ENCODE assay signal across 9 mouse cellular contexts in the genomic region with DNA sequence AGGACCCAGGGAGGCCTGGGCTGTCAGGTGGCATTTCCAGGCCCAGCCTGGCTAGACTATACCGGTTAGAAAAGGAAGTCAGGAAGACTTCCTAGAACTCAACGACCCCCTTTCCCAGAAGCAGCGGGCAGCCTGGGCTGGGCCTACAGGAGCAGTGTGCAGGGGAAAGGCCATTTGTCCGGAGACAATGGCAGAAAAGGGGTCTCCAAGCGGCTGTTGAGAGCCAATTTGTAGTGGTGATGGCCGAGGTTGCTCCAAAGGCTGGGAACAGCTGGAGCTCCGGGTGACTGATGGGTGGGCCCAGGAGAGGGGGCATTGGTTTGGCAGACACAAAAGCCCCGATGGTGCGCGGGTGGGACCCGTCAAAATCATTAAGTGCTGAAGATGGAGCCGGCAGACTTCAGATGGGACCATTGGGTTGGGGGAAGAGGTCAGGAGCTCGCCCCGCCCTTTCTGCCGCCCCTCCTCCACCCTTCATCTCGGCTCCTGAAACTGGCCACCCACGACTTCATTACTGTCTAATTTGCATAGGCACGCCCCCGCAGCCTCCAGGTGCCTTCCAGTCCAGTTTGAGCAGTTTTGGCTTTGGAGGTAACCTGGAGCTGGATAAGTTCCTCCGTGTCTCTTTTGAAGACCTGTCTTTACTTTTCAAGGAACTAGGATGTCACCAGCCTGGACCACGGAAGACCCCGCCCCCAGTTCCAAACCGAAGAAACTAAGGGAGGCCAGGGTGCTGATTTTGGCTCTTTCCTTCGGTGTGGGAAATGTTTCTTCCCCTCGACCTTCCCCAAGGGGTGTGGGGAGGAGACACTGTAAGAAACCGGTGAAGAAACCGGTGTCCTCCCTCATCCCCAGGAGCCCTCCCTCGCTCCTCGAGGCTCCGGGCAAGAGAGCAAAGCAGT. TPM values are rescaled to one million over a fixed set of nuclear protein-coding genes. Genes with fewer than 3 reads are reported as not detected.
DNase-seq lines count a peak whose midpoint lies in the region; ATAC-seq and TF ChIP-seq lines count a peak whose summit lies in the region.
"Had no signal": no experiment of that assay in that cellular context is flagged by ENCODE, and none has a peak within 500 bp of the region (broad histone marks: within the 10 kb centered on the region; RNA-seq: fewer than 3 reads in every experiment).

No protein-coding gene starts in this region.

- H3K9ac ChIP-seq in lung, embryonic 16.5 days (ENCODE audit: low read length), result no peak overlapping the region
- H3K9ac ChIP-seq in liver, embryonic 12.5 days, result no peak overlapping the region

- peak overlapping the region; percentile 47 for H3K4me3 ChIP-seq in lung, embryonic 16.5 days (ENCODE audit: low read length)
- H3K4me3 ChIP-seq in hindbrain, embryonic 10.5 days, result peak overlapping the region; percentile 54
- H3K4me3 ChIP-seq in liver, embryonic 12.5 days, result peak overlapping the region; percentile 18
- no peak overlapping the region for H3K4me3 ChIP-seq in cerebellum, adult 2 months (replicated peaks; ENCODE audit: insufficient read depth, low read depth, low read length)

- H3K36me3 ChIP-seq in lung, embryonic 16.5 days (ENCODE audit: control insufficient read depth, insufficient read depth, low read length), result no peaks in the 10 kb centered on the region
- no peaks in the 10 kb centered on the region for H3K36me3 ChIP-seq in hindbrain, embryonic 10.5 days
- no peaks in the 10 kb centered on the region for H3K36me3 ChIP-seq in liver, embryonic 12.5 days

- 4% methylated on average over 30 of the region's 30 CpGs for WGBS in lung, embryonic 16.5 days
- 1% methylated on average over 30 of the region's 30 CpGs for WGBS in hindbrain, embryonic 10.5 days
- WGBS in liver, embryonic 12.5 days (ENCODE audit: insufficient replicate concordance), result 4% methylated on average over 30 of the region's 30 CpGs
- 5% methylated on average over 30 of the region's 30 CpGs for WGBS in cerebellum, adult 2 months

- peaks cover 54% of the 10 kb centered on the region for H3K27me3 ChIP-seq in lung, embryonic 16.5 days (ENCODE audit: control insufficient read depth, insufficient read depth, low read depth, low read length)
- peaks cover 95% of the 10 kb centered on the region for H3K27me3 ChIP-seq in hindbrain, embryonic 10.5 days (ENCODE audit: insufficient read depth, poor library complexity, severe bottlenecking)
- peaks cover 84% of the 10 kb centered on the region for H3K27me3 ChIP-seq in liver, embryonic 12.5 days (replicated peaks)
- peaks cover 9% of the 10 kb centered on the region for H3K27me3 ChIP-seq in cerebellum, adult 2 months (ENCODE audit: control insufficient read depth, insufficient read depth, low read length)

- ATAC-seq in lung, embryonic 16.5 days (ENCODE audit: low read depth), result peak; percentile 35; the same call in 1 of the 2 replicates
- no peak for ATAC-seq in liver, embryonic 12.5 days

- no peak for DNase-seq in lung, postnatal 10 days
- DNase-seq in hindbrain, embryonic 10.5 days (ENCODE audit: low spot score), result peak; percentile 57
- peak; percentile 50 for DNase-seq in testis, postnatal 10 days (ENCODE audit: low spot score)
- no peak for DNase-seq in layer of hippocampus, postnatal 36 days
- no peak for DNase-seq in spleen, postnatal 36 days (ENCODE audit: low spot score in 2 of 2)
- DNase-seq in cerebellum, adult 2 months, result no peak

- TF ChIP-seq POLR2A in cerebellum, adult 2 months (IDR thresholded peaks at IDR 0.05; ENCODE audit: borderline replicate concordance, insufficient read depth, low read length), result no peak

- peaks cover 15% of the 10 kb centered on the region for H3K4me1 ChIP-seq in lung, embryonic 16.5 days (replicated peaks; ENCODE audit: control insufficient read depth, insufficient read depth, low read length)
- peaks cover 50% of the 10 kb centered on the region for H3K4me1 ChIP-seq in hindbrain, embryonic 10.5 days (replicated peaks)
- 0 out of 2 replicates have a peak, but pooled peaks cover 5% of the 10 kb centered on the region for H3K4me1 ChIP-seq in liver, embryonic 12.5 days
- 0 out of 2 replicates have a peak, but pooled peaks cover 2% of the 10 kb centered on the region for H3K4me1 ChIP-seq in cerebellum, adult 2 months (ENCODE audit: control insufficient read depth, insufficient read depth, low read length)

- no peak for TF ChIP-seq CTCF in cerebellum, adult 2 months (IDR thresholded peaks at IDR 0.05; ENCODE audit: borderline replicate concordance, insufficient read depth, low read depth, low read length)

- no peaks in the 10 kb centered on the region for H3K9me3 ChIP-seq in lung, embryonic 16.5 days (ENCODE audit: control insufficient read depth, low read length)
- peaks cover 3% of the 10 kb centered on the region; the same call in 1 of the 2 replicates for H3K9me3 ChIP-seq in hindbrain, embryonic 10.5 days
- no peaks in the 10 kb centered on the region for H3K9me3 ChIP-seq in liver, embryonic 12.5 days (replicated peaks)

- H3K4me2 ChIP-seq in lung, embryonic 16.5 days (ENCODE audit: low read depth, low read length), result peak overlapping the region; percentile 80
- peak overlapping the region; percentile 51 for H3K4me2 ChIP-seq in liver, embryonic 12.5 days

- H3K27ac ChIP-seq in lung, embryonic 16.5 days (ENCODE audit: low read length), result no peak overlapping the region
- H3K27ac ChIP-seq in hindbrain, embryonic 10.5 days, result peak overlapping the region; percentile 73
- H3K27ac ChIP-seq in liver, embryonic 12.5 days, result no peak overlapping the region
- H3K27ac ChIP-seq in cerebellum, adult 2 months (ENCODE audit: insufficient read depth, low read length), result no peak overlapping the region

RNA-seq across cellular contexts. Expression of a gene that starts 36.3 kb away (rescaled TPM):
- polyA plus RNA-seq in lung, embryonic 16.5 days (2015; fragmentation: Nextera tagmentation; extraction: Ambion mirVana), result 0.05 TPM in 1 of 2 replicates, not detected in the other
- 3.2 and 8.2 TPM in 2 replicates for polyA plus RNA-seq in hindbrain, embryonic 10.5 days (2016; fragmentation: Nextera tagmentation; extraction: Ambion mirVana)
- polyA plus RNA-seq in liver, embryonic 12.5 days (2016; fragmentation: Nextera tagmentation; extraction: Ambion mirVana), result not detected in 2 replicates
- under 1 TPM; 0.32 to 0.35 TPM for total RNA-seq in layer of hippocampus, postnatal 36 days (2021)
- polyA plus RNA-seq in cerebellum, adult 2 months (2012; rRNA removed), result 8.4 and 9.0 TPM in 2 replicates
- total RNA-seq: neutrophil, adult 5-6 weeks had no signal

Comparison
In these comparisons a context has a peak if more than half of its experiments do, and no peak if none do; other contexts are left out.
1. DNase-seq: peak in hindbrain, embryonic 10.5 days (single experiment) and testis, postnatal 10 days (single experiment); none in lung, postnatal 10 days (single experiment), layer of hippocampus, postnatal 36 days (0 of 2), spleen, postnatal 36 days (0 of 2) and cerebellum, adult 2 months (0 of 2).